Mouse (Mus musculus) liver, adult 2 months (tissue): ENCODE results near the gene Them4.
A peak's percentile ranks its signal among the peaks of the same experiment; 100 is the strongest.

Experiments used
- CTCF ChIP-seq: fragments of 200-500 bp; IDR thresholded peaks from 2 replicates; pipeline ENCODE4 v1.5.1; 2011; ENCODE audit warnings: low read depth, low read length, control low read depth
- POLR2A ChIP-seq: fragments of 200-500 bp; IDR thresholded peaks from 2 replicates; pipeline ENCODE4 v1.6.1; 2011; ENCODE audit warnings: low read length, control low read depth; ENCODE audit not compliant: insufficient read depth; ENCODE audit errors: extremely low read depth

DNA sequence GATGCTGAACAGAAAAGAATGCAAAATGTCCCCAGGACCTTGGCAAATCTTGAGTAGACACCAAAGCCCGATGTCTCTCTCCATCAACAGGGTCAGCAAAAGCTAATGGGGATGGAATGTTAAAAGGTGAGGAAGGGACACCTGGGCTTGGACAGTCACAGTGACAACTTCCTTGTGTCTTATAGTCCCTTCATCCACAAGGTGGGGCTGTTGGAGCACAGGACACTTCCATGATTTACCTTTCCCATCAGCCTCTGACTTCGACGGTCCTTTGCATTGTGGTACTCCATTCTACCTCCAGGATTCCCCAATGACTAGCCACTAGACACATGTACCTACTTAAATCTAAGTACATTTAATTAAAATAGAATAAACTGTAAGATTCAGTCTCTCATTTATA lies 18.8 kb downstream of the Them4 start:
- peak; percentile 69 for TF ChIP-seq CTCF
- TF ChIP-seq POLR2A = no peak
